Mouse (Mus musculus) MEL (cell line): ENCODE results near the gene Azgp1.

ENCODE experiments used
- CHD2 ChIP-seq: IDR thresholded peaks from 2 replicates; pipeline ENCODE4 v1.6.1; 2011; ENCODE audit warnings: low read length, improper control_type of control experiment
- CTCF ChIP-seq, 3 experiments: IDR thresholded peaks in 2 of 3; conservative IDR thresholded peaks in 1 of 3; 2 replicates each; pipeline ENCODE4 v1.5.1; 2011 to 2012; ENCODE audit warnings: low read length in 3 of 3, low read depth in 2 of 3, mild to moderate bottlenecking in 2 of 3, improper control_type of control experiment in 1 of 3, inconsistent platforms in 1 of 3, mixed read lengths in 1 of 3, moderate library complexity in 1 of 3; ENCODE audit not compliant: control insufficient read depth in 1 of 3, insufficient read depth in 1 of 3, poor library complexity in 1 of 3, severe bottlenecking in 1 of 3
- TAL1 ChIP-seq: IDR thresholded peaks from 2 replicates; pipeline ENCODE4 v1.6.1; 2012; ENCODE audit warnings: mild to moderate bottlenecking, inconsistent platforms, low read length, moderate library complexity, mixed read lengths
- TCF12 ChIP-seq: IDR thresholded peaks from 2 replicates; pipeline ENCODE4 v1.6.1; 2014; ENCODE audit warnings: low read depth, mild to moderate bottlenecking, inconsistent platforms, low read length, improper control_type of control experiment, moderate library complexity

DNA sequence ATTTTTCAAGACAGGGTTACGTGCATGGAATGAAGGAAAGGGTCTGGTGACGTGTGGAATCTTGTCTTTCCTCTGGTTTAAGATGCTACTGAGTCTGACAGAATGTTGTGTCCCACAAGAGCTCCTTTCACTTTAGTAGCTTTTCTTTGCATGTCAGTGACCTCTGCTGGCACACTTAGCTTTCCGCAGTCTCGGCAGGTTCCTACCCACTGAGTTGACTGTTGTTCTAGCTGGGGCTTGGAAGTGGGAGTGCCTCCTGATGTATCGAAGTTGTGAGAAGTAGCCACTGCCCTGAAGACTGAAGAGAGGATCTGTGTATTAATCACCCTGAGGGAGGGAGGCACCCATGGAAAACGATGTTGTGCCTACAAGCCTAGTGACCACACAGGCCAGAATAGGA, 30.1 kb upstream of the Azgp1 start:
- TF ChIP-seq CHD2 (no peak), TCF12 (no peak), TAL1 (no peak), CTCF (IDR thresholded peaks at IDR 0.05 in 2 of 3, conservative IDR thresholded peaks at IDR 0.05 in 1 of 3; ENCODE audit: control insufficient read depth in 1 of 3, insufficient read depth in 1 of 3, low read depth in 2 of 3, low read length in 3 of 3, poor library complexity in 1 of 3, severe bottlenecking in 1 of 3) (no peak; a peak in 1 of 6 replicates)
